Mouse (Mus musculus) small intestine, adult 2 months (tissue): ENCODE results near the gene Abcg5.

Experiments
- CTCF ChIP-seq: fragments of 200-500 bp; IDR thresholded peaks from 2 replicates; pipeline ENCODE4 v1.5.1; 2012; ENCODE audit warnings: low read depth, mild to moderate bottlenecking, control low read depth, inconsistent platforms, low read length, moderate library complexity, mixed read lengths; ENCODE audit not compliant: insufficient replicate concordance, insufficient read length; ENCODE audit errors: extremely low read depth
- POLR2A ChIP-seq: fragments of 200-500 bp; IDR thresholded peaks from 2 replicates; pipeline ENCODE4 v1.6.1; 2012; ENCODE audit warnings: low read depth, mild to moderate bottlenecking, control low read depth, inconsistent platforms, low read length, moderate library complexity

GRCm38 (mm10) chr17:84645119-84645518 is 37.7 kb downstream of the Abcg5 start:
- TF ChIP-seq CTCF = no peak
- no peak for TF ChIP-seq POLR2A
